Mouse (Mus musculus) spleen, postnatal 14 days (tissue): Measurements from ENCODE around the gene Tas2r118.

Experiments
- DNase-seq, 2 experiments: peaks; one replicate each; pipeline ENCODE4 v3.0.0; 2021 to 2022; ENCODE audit warnings: low spot score in 2 of 2

Gene Tas2r118

DNA sequence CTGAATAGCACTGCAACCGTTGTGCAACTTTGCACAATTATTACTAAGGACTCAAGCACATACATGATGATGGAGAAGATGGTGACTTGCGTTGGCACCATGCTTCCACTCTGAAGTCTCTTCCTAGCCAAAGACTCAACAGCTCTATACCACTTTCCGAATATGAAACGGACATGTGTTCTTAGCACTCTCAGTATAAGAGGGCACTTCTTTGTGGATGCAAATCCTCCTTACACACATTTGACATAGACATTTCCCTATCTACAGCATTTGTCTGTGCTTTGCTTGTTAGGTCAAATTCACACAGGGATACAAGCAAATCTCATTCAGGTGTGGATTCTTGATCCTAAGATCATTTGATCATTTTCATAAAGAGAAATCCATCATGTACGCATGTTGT, at the start of gene Tas2r118:
TSS of gene Tas2r118 (minus strand) at position 101 of the 400 bp plus-strand sequence.
- no peak for DNase-seq

DNA sequence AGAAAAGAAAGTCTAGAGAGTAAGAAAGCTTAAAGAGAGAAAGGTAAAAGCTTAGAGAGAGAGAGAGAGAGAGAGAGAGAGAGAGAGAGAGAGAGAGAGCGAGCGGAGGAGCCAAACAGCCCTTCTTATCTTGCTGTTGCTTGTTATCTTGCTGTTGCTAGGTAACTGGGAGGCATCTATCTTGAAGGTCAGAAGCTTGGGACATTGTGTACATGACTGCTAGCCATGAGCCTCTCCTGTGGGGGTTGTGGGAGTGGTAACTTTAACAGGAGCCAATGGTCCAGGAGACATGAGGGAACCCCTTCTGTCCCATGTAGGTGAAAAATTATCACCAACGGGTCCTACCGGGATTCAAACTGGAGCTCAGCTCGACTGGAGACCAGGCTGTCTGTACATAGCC, 48.5 kb upstream of the Tas2r118 start:
- DNase-seq: no peak

DNA sequence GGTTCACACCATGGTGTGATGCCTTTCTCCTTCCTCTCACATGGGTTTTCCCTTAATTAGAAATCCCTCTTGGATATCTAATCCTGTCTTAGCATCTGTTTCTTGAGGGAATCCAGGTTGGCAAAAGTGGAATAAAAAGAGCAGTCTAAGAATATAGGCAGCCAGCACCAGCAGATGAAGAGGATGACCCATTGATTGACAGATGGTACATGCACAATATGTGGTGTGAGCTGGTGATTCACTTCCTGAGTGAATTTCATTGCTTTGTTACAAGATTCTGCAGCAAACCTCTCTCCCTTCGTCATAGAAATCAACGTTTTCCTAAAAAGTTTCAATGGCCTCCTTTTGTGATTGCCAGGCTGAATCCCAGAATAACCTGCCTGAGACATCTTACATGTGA, 23.4 kb upstream of the Tas2r118 start:
- DNase-seq: no peak

- DNase-seq: no peak
These were observed 21.0 kb upstream of the Tas2r118 start for GRCm38 (mm10) chr6:23990687-23991387.

- DNase-seq: no peak
These were observed 16.4 kb upstream of the Tas2r118 start for GRCm38 (mm10) chr6:23986293-23986692.

DNA sequence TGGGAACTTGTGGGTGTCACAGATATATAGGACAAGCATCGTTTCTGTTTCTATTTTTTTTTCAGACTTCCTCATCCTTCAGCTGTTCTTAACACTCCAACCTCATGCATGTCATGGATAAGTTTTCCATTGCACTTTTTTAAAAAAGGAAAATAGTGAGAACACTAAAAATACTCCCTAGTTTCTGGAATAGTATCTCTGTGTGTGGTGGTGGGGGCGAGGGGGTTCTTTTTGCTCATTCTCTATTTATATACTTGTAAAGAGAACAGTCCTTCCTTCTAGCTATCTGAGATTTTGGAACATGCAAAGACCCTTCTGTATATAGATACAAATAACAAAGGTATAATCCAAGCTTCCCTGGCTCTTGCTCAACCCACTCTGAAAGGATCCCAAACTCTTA, 2.9 kb downstream of the Tas2r118 start:
- DNase-seq: no peak

DNA sequence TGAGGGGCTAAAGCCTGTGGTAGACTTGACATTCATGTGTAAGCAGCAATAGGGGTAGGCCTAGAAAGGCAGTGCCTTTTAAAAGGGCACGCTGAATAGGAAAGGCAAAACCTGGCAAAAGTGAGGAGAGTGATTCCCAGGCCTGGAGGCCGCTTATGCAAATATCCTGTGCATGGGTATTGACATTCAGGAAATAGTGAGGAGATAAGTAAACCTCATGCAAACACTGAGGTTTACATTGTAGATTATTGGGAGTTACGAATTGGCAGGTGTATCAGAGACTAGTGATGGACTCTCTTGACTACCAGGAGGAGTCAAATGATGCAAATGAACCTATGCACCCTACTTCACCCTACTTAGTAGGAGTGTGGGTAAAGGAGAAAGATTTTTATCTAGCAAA, 3.9 kb downstream of the Tas2r118 start:
- no peak for DNase-seq

- no peak for DNase-seq
These were observed 6.1 kb downstream of the Tas2r118 start for GRCm38 (mm10) chr6:23963741-23964140.

- no peak for DNase-seq
These were observed 29.1 kb downstream of the Tas2r118 start for GRCm38 (mm10) chr6:23940776-23941175.

DNA sequence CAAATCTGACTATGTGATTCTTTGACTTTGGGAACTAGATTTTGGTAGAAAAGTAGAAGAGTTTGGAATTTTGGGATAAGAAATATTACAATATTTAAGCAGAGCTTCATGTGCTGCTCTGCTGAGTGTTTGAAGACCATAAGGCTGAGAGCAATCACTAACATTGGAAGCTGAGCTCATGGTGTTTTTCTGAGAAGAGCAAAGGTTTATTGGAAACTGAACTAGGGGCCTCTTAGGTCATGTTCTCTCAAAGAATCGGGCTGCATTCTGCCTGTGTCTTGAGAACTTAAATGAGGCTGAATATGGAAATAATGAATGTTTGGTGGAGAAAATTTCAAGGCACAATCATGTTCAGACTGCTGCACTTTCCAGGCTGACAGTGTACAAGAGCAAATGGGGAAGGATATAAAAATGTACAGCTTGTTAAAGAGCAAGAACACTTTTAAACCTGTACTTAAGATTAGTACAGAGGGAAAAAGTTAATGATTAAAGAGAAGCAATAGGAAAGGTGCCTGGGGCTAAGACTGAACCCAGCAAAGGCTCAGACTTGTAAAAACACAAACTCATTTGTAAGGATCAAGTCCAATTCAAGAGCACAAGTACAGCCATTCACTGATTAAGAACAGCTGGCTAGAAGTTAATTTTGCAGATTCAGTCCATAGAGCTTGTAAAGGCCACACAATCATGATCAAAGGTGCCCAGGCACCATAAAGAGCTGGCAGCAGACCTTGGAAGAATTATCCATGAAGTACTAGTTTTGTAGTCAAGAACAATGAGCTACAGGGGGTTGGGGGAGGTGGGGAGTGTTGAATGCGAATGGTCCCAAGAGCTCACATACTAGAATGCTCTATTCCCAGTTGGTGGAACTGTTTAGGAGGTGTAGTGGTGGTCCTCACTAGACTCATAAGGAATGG, 31.0 kb downstream of the Tas2r118 start:
- no peak for DNase-seq

DNA sequence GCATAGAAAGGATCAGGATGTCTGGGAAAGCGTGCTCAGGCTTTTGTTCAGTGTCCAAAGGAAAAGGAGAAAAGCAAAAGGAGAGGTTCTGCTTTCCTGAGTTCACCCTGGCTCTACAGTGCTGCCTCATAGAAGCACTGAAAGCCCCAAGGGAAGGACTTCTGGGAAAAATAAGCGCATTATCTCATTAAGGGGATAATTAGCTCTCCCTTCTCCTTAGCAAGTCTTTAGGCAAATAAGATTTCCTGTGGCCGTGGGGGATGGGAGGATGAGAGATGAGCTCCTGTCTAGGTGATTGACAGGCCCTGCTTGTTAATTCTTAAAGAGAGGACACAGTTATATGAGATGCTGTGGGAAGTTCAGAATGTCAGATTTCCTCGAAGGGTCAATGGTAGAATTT, 33.4 kb downstream of the Tas2r118 start:
- DNase-seq: no peak

- no peak for DNase-seq
These were observed 46.1 kb downstream of the Tas2r118 start for GRCm38 (mm10) chr6:23923806-23924205.
